Mouse (Mus musculus): Measurements from ENCODE around the gene Fto.

DNA sequence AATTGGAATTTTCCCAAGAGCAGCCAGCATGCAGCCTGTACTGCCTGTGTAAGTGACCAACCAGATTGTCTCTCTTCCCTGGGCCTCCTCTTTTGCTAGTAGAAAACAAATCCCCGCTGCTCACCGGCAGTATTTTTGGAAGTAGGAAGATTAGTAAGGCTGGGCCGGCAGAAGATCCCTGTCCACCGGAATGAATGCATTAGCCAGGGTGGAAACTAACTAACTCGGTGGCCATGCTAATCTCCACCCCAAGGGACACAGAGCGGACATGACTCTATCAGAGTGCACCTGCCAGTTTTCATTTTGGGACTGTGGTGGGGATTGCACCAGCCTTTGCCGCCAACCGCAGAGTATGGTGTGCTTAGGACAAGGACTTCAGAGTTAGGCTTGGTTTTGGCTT lies 319.1 kb downstream of the Fto start:
- TF ChIP-seq CTCF (IDR thresholded peaks at IDR 0.05; ENCODE audit: insufficient read depth, low read length) (no peak), POLR2A (IDR thresholded peaks at IDR 0.05; ENCODE audit: borderline replicate concordance, extremely low read depth, low read depth, low read length) (no peak)

All from lung, adult 2 months (tissue).